Mouse (Mus musculus): ENCODE measurements around the gene Rabggta. TPM values are rescaled to one million over a fixed set of nuclear protein-coding genes. Genes with fewer than 3 reads are reported as not detected.

The Rabggta gene
- total RNA-seq (2021), result 23.7 and 28.1 TPM in 2 replicates
- long read RNA-seq, transcript Rabggta-202 (17 exons, 1,886 nt), result major isoform, 13 of 40 reads
- long read RNA-seq, partial matches to known transcripts, result 13 of 40 reads
- long read RNA-seq, other reads (novel, unspliced or antisense), result 8 of 40 reads

- DNase-seq, result peak; percentile 92
Measured at GRCm38 (mm10) chr14:55721700-55722437, at the start of gene Rabggta. Gene Rabggta, minus strand, starts transcription at chr14:55722263.

- DNase-seq, result no peak
Measured at GRCm38 (mm10) chr14:55769087-55769703, 47.1 kb upstream of the Rabggta start.

GRCm38 (mm10) chr14:55768555-55768954, 46.5 kb upstream of the Rabggta start:
- no peak for DNase-seq

GRCm38 (mm10) chr14:55767519-55768414, 45.7 kb upstream of the Rabggta start:
- DNase-seq, result peak; percentile 65

- no peak for DNase-seq
Measured at GRCm38 (mm10) chr14:55765696-55766095, 43.6 kb upstream of the Rabggta start, which contains the start of gene Ltb4r1. Gene Ltb4r1, plus strand, starts transcription at chr14:55765962.

GRCm38 (mm10) chr14:55763166-55763565, 41.1 kb upstream of the Rabggta start:
- DNase-seq, result no peak

GRCm38 (mm10) chr14:55762001-55762821, 40.1 kb upstream of the Rabggta start:
- DNase-seq, result peak; percentile 47

GRCm38 (mm10) chr14:55761163-55761562, 39.1 kb upstream of the Rabggta start, which contains the start of gene Ltb4r2:
Gene Ltb4r2, plus strand, starts transcription at chr14:55761428.
- no peak for DNase-seq

GRCm38 (mm10) chr14:55760156-55760555, 38.1 kb upstream of the Rabggta start:
- peak; percentile 80 for DNase-seq

- no peak for DNase-seq
Measured at GRCm38 (mm10) chr14:55758363-55758784, 36.3 kb upstream of the Rabggta start, which contains the start of gene Cideb. Gene Cideb, minus strand, starts transcription at chr14:55758458.

GRCm38 (mm10) chr14:55757566-55757965, 35.5 kb upstream of the Rabggta start:
- DNase-seq, result no peak

- DNase-seq, result no peak
Measured at GRCm38 (mm10) chr14:55747051-55747847, 25.2 kb upstream of the Rabggta start.

- DNase-seq, result no peak
Measured at GRCm38 (mm10) chr14:55745861-55746237, 23.8 kb upstream of the Rabggta start.

- DNase-seq, result peak; percentile 90
Measured at GRCm38 (mm10) chr14:55745180-55745860, 23.3 kb upstream of the Rabggta start, which contains the start of the genes Dhrs1 and Nop9. Gene Dhrs1, minus strand, starts transcription at chr14:55745690. Gene Nop9, plus strand, starts transcription at chr14:55745693.

GRCm38 (mm10) chr14:55743711-55744110, 21.6 kb upstream of the Rabggta start:
- DNase-seq, result peak; percentile 83

GRCm38 (mm10) chr14:55737086-55737687, 15.1 kb upstream of the Rabggta start:
- DNase-seq, result no peak

- DNase-seq, result no peak
Measured at GRCm38 (mm10) chr14:55735758-55736157, 13.7 kb upstream of the Rabggta start.

- no peak for DNase-seq
Measured at GRCm38 (mm10) chr14:55735334-55735733, 13.3 kb upstream of the Rabggta start.

GRCm38 (mm10) chr14:55734869-55735268, 12.8 kb upstream of the Rabggta start:
- DNase-seq, result no peak
